Mouse (Mus musculus) midbrain, postnatal 0 days (tissue): Measurements from ENCODE around the gene Selenot. TPM values are rescaled to one million over a fixed set of nuclear protein-coding genes. Genes with fewer than 3 reads are reported as not detected.

ENCODE experiments used
- ATAC-seq: fragments of 200-750 bp; cut with Nextera tagmentation; 2 replicates; pipeline ENCODE4 v1.8.0; 2017; ENCODE audit warnings: moderate number of reproducible peaks, mild to moderate bottlenecking, moderate TSS enrichment, moderate library complexity; ENCODE audit not compliant: low FRiP score
- DNase-seq: peaks from one replicate; pipeline ENCODE4 v3.0.0-alpha.2; 2015; ENCODE audit warnings: low spot score
- H3K27ac ChIP-seq: fragments of 300-500 bp; sonication (generic); 2 replicates; pipeline ENCODE4 v1.5.1; 2014; ENCODE audit warnings: low read depth, mild to moderate bottlenecking, low read length, mixed read lengths
- H3K27me3 ChIP-seq: fragments of 300-500 bp; sonication (generic); 2 replicates; pipeline ENCODE4 v1.6.1; 2014; ENCODE audit warnings: low read length, control low read depth, mixed read lengths; ENCODE audit not compliant: insufficient read depth
- H3K36me3 ChIP-seq: fragments of 300-500 bp; sonication (generic); 2 replicates; pipeline ENCODE4 v1.6.1; 2014; ENCODE audit warnings: low read length, control low read depth, mixed read lengths; ENCODE audit not compliant: insufficient read depth
- H3K4me1 ChIP-seq: fragments of 300-500 bp; sonication (generic); 2 replicates; pipeline ENCODE4 v1.6.1; 2014; ENCODE audit warnings: mild to moderate bottlenecking, control low read depth, antibody characterized with exemption, low read length, mixed read lengths; ENCODE audit not compliant: insufficient read depth
- H3K4me2 ChIP-seq: fragments of 300-500 bp; sonication (generic); 2 replicates; pipeline ENCODE4 v1.6.1; 2014; ENCODE audit warnings: low read depth, mild to moderate bottlenecking, low read length, mixed read lengths; ENCODE audit not compliant: poor library complexity, severe bottlenecking
- H3K4me3 ChIP-seq: fragments of 300-500 bp; sonication (generic); 2 replicates; pipeline ENCODE4 v1.5.1; 2014; ENCODE audit warnings: low read depth, mild to moderate bottlenecking, low read length, moderate library complexity
- H3K9ac ChIP-seq: fragments of 300-500 bp; sonication (generic); replicated peaks from 2 replicates; pipeline ENCODE4 v1.6.1; 2014; ENCODE audit warnings: mild to moderate bottlenecking, low read length, moderate library complexity, mixed read lengths; ENCODE audit not compliant: poor library complexity, severe bottlenecking
- H3K9me3 ChIP-seq: fragments of 300-500 bp; sonication (generic); 2 replicates; pipeline ENCODE4 v1.6.1; 2016; ENCODE audit warnings: low read length, control low read depth
- CTCF ChIP-seq: IDR thresholded peaks from 2 replicates; pipeline ENCODE4 v1.5.1; 2016; ENCODE audit warnings: antibody characterized with exemption, mild to moderate bottlenecking
- WGBS: fragments of 180-500 bp; shearing (Covaris S2); extraction: QIAGEN DNeasy Blood & Tissue Kit; methylation state at CpG from one replicate; pipeline ENCODE4 v1.1.7; 2014; 5-methylcytosine and 5-hydroxymethylcytosine counted together
- polyA plus RNA-seq: library from polyadenylated mRNA; unstranded; fragments of >200 nt; fragmentation: Nextera tagmentation; extraction: Ambion mirVana; gene quantifications from 2 replicates; pipeline ENCODE4 v1.2.1, GENCODE M21; 2015
- total RNA-seq: library from RNA; depleted of rRNA; stranded (reverse); fragments of >200 nt; gene quantifications from 2 replicates; pipeline ENCODE4 v1.2.3, GENCODE M21; 2014

The Selenot gene
- total and polyA plus RNA-seq, 2 experiments from 2014 or later: 25.8 to 220 TPM

DNA sequence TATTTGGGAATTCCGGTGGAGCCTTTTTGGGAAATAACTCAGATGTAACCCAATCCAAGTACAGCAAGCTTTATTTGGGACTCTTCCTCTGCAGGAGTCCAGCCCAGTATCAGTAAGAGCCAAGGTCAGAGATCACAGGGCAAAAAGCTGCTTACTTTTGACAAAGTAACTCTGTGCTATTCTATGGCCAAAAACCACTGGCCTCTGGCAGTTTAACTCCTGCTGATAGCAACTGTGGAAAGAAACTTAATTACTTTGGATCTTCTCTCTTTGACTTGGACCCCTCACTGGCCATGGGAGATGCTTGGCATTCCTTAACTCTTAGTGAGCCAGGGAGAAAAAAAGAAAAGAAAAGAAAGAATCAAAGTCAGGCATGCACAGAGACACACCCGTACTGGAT lies 15.0 kb upstream of the Selenot start:
- ATAC-seq (no peak), DNase-seq (peak; percentile 1)
- H3K27ac ChIP-seq: no peak overlapping the region
- H3K36me3 ChIP-seq: peaks cover 8% of the 10 kb centered on the region; the same call in 1 of the 2 replicates
- no peak overlapping the region for H3K4me2 ChIP-seq
- no peak overlapping the region for H3K9ac ChIP-seq
- 28% methylated on average over 2 of the region's 2 CpGs for WGBS
- no peaks in the 10 kb centered on the region for H3K9me3 ChIP-seq
- no peak for TF ChIP-seq CTCF
- no peaks in the 10 kb centered on the region for H3K4me1 ChIP-seq
- no peak overlapping the region for H3K4me3 ChIP-seq
- no peaks in the 10 kb centered on the region for H3K27me3 ChIP-seq

DNA sequence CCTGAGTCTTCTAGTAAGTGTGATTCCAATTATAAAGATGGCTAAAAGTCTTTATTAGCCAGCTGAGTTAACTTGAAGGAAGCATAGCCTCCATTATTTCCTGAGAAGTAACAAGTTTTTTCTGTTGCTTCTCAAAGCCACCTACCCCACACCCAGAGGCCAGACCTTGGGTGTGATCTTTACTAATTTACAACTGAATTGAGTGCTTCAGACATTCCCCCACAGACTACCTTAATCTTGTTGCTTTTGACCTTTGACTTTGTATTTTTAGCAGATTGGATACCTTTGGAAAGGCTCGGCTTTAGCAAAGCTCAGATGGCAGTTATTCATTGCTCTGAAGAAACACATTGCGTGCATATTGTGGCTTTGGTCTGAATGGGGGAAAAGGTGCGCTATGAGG lies 5.6 kb upstream of the Selenot start:
- Histone ChIP-seq H3K27me3 (no peaks in the 10 kb centered on the region), H3K9ac (no peak overlapping the region), H3K9me3 (no peaks in the 10 kb centered on the region), H3K27ac (no peak overlapping the region), H3K36me3 (no peaks in the 10 kb centered on the region), H3K4me1 (no peaks in the 10 kb centered on the region), H3K4me3 (no peak overlapping the region), H3K4me2 (no peak overlapping the region)
- 88% methylated on average over 3 of the region's 3 CpGs for WGBS
- ATAC-seq (no peak), DNase-seq (no peak)
- TF ChIP-seq CTCF: no peak

DNA sequence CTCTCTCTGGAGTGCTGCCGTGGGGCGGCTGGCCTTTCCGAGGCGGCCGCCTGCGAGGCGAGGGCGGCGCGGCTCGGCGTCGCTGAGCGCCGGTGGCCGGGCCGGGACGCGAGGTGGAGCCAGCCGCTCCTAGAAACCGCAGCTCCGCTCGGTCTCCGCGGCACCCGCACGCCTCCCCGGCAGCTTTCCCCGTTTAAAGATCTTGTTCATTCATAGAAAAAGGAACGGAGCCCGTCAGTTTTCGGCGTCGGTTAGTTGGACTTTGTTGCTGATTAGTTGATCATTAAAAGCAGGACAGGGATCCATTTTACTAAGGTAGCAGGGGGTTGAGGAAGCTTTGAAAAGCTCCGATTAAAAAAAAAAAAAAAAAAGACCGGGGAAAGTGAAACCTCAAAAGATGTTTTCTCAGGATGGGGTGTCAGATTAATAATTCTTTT lies 649 bp downstream of the Selenot start:
- DNase-seq (peak; percentile 44), ATAC-seq (peak; percentile 66)
- H3K36me3 ChIP-seq: no peaks in the 10 kb centered on the region
- peak overlapping the region; percentile 55 for H3K4me2 ChIP-seq
- H3K27ac ChIP-seq: peak overlapping the region; percentile 99
- H3K4me3 ChIP-seq: peak overlapping the region; percentile 94
- no peak for TF ChIP-seq CTCF
- H3K9ac ChIP-seq: peak overlapping the region; percentile 99
- H3K9me3 ChIP-seq: no peaks in the 10 kb centered on the region
- under 1% methylated on average over 33 of the region's 36 CpGs for whole genome bisulfite sequencing
- H3K27me3 ChIP-seq: no peaks in the 10 kb centered on the region
- no peaks in the 10 kb centered on the region for H3K4me1 ChIP-seq

DNA sequence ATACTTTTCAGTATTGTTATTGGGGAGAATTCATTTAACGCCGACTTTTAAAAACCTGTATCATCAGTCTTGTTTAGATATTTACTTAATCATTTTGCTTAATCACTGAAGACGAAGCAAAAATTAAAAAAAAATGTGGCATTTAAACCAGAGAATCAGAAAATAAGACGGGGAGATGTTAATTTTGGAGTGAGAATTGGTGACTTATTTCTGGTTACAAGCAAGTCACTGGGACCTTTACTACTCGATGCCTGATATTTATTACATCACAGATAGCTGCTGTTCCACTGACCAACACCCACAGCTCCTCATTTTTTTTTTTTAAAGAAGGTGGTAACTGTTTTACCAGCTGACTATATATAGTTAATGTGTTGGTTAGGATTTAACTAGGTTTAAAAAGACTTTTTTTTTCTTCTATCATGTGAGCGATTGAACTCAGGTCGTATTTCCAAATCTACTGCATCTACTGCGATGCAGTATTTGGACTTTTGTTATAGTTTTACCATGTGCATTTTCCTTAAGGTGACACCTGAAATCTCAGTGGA lies 1.1 kb downstream of the Selenot start:
- Histone ChIP-seq H3K4me1 (no peaks in the 10 kb centered on the region), H3K9me3 (no peaks in the 10 kb centered on the region), H3K27ac (peak overlapping the region; percentile 99), H3K36me3 (no peaks in the 10 kb centered on the region), H3K4me3 (peak overlapping the region; percentile 94), H3K27me3 (no peaks in the 10 kb centered on the region), H3K9ac (peak overlapping the region; percentile 99), H3K4me2 (peak overlapping the region; percentile 55)
- DNase-seq: peak; percentile 4
- no peak for ATAC-seq
- 14% methylated on average over 8 of the region's 8 CpGs for WGBS
- no peak for TF ChIP-seq CTCF

DNA sequence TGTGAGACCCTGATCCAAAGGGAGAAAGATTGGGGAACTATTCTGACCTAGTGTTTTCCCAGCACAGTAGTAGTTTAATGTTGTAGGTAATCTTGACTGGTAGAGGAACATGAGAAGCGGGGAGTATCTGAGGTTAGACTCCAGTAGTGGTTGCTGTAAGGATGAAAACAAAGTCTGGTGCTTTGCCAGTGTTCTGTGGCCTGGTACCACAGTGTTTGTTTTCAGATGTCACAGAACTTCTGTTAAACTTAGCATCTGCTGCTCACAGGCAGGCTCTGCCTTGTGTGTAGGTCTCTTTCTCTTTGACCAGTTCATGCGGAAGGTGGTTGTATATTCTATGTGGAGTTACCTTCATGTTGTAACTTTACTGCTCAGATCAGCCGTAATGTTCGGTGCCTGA lies 5.1 kb downstream of the Selenot start:
- Histone ChIP-seq H3K4me1 (no peaks in the 10 kb centered on the region), H3K9me3 (no peaks in the 10 kb centered on the region), H3K9ac (no peak overlapping the region), H3K4me2 (no peak overlapping the region), H3K27ac (no peak overlapping the region), H3K36me3 (peaks cover 7% of the 10 kb centered on the region), H3K4me3 (no peak overlapping the region), H3K27me3 (no peaks in the 10 kb centered on the region)
- DNase-seq (no peak), ATAC-seq (no peak)
- WGBS: 96% methylated on average over 4 of the region's 4 CpGs
- TF ChIP-seq CTCF: no peak

DNA sequence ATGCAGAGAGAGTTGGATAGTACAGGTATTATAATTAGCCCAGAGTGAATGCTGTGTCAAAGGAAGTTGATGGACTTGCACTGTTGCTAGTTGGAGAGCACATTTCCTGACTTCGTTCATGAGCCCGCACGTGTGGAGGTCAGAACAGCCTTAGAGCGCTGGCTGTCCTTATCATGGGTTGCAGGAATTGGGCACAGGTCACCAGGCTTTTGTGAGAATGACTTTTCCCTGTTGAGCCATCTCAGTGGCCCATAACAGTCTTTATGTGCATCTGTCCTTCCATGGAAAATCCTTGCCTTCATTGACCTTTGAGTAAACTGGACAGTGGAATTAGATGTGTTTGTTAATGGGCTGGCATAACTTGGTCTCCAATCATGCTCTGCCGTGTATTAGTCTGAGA lies 5.9 kb downstream of the Selenot start:
- TF ChIP-seq CTCF: no peak
- no peaks in the 10 kb centered on the region for H3K9me3 ChIP-seq
- WGBS: 79% methylated on average over 5 of the region's 5 CpGs
- no peak overlapping the region for H3K27ac ChIP-seq
- ATAC-seq (no peak), DNase-seq (no peak)
- no peak overlapping the region for H3K9ac ChIP-seq
- H3K4me2 ChIP-seq: no peak overlapping the region
- H3K4me1 ChIP-seq: no peaks in the 10 kb centered on the region
- no peak overlapping the region for H3K4me3 ChIP-seq
- H3K36me3 ChIP-seq: peaks cover 11% of the 10 kb centered on the region
- H3K27me3 ChIP-seq: no peaks in the 10 kb centered on the region
